ENCODE assay signal across 18 mouse cellular contexts in the genomic region with DNA sequence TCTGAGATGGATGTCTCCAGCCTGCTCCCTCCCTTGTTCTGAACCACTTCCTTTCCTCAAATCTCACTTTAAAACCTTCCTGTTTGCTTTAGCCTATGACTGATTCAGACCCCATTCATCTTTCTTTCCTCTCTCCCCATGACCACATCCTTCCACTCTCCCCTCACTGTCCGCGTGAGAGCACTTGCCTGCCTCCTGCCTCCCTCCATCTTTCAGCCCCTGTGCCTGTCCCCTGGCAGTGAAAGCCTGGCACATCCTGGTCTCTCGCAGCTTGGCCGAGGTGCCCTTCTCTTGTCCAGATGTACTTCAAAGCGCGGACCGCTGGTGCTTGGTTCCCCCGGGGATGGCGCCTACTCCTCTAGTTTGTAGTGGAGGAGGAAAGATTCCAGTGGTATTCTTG.
DNase-seq lines count a peak whose midpoint lies in the region; ATAC-seq and TF ChIP-seq lines count a peak whose summit lies in the region.
"Had no signal": no experiment of that assay in that cellular context is flagged by ENCODE, and none has a peak within 500 bp of the region (broad histone marks: within the 10 kb centered on the region; RNA-seq: fewer than 3 reads in every experiment).

No protein-coding gene starts in this region.

- no peak for TF ChIP-seq POLR2A in thymus, adult 2 months (IDR thresholded peaks at IDR 0.05; ENCODE audit: control insufficient read depth, extremely low read depth, insufficient read depth, low read length, poor library complexity)

- WGBS in kidney, embryonic 15.5 days, result 42% methylated on average over 9 of the region's 9 CpGs
- WGBS in thymus, adult 2 months, result 11% methylated on average over 9 of the region's 9 CpGs

- H3K36me3 ChIP-seq in kidney, embryonic 15.5 days, result no peaks in the 10 kb centered on the region
- H3K36me3 ChIP-seq in thymus, adult 2 months (ENCODE audit: control insufficient read depth, insufficient read depth, low read length), result no peaks in the 10 kb centered on the region
- no peaks in the 10 kb centered on the region for H3K36me3 ChIP-seq in megakaryocyte, embryonic 14.5 days (replicated peaks; ENCODE audit: low read length)
- H3K36me3 ChIP-seq: embryonic facial prominence, embryonic 15.5 days had no signal

- no peak overlapping the region for H3K9ac ChIP-seq in kidney, embryonic 15.5 days
- H3K9ac ChIP-seq: embryonic facial prominence, embryonic 15.5 days; liver, embryonic 14.5 days had no signal

- no peak for TF ChIP-seq CTCF in thymus, adult 2 months (IDR thresholded peaks at IDR 0.05; ENCODE audit: borderline replicate concordance, control insufficient read depth, extremely low read depth, insufficient read depth, low read length, poor library complexity)

- H3K4me2 ChIP-seq in kidney, embryonic 15.5 days, result peak overlapping the region; percentile 39
- H3K4me2 ChIP-seq: embryonic facial prominence, embryonic 15.5 days had no signal

- no peaks in the 10 kb centered on the region for H3K9me3 ChIP-seq in kidney, embryonic 15.5 days (replicated peaks)
- H3K9me3 ChIP-seq in megakaryocyte, embryonic 14.5 days, result no peaks in the 10 kb centered on the region
- H3K9me3 ChIP-seq: embryonic facial prominence, embryonic 15.5 days had no signal

- no peak overlapping the region for H3K4me3 ChIP-seq in kidney, embryonic 15.5 days (replicated peaks)
- H3K4me3 ChIP-seq in thymus, adult 2 months (ENCODE audit: control insufficient read depth, insufficient read depth, low read length), result no peak overlapping the region
- H3K4me3 ChIP-seq in megakaryocyte, embryonic 14.5 days (replicated peaks), result peak overlapping the region; percentile 83
- H3K4me3 ChIP-seq: embryonic facial prominence, embryonic 15.5 days had no signal

- no peaks in the 10 kb centered on the region for H3K27me3 ChIP-seq in kidney, embryonic 15.5 days
- no peaks in the 10 kb centered on the region for H3K27me3 ChIP-seq in thymus, adult 2 months (ENCODE audit: control insufficient read depth, insufficient read depth, low read length)
- H3K27me3 ChIP-seq in megakaryocyte, embryonic 14.5 days (replicated peaks), result peaks cover 35% of the 10 kb centered on the region
- H3K27me3 ChIP-seq: embryonic facial prominence, embryonic 15.5 days; Patski had no signal

- H3K4me1 ChIP-seq in kidney, embryonic 15.5 days, result peaks cover 15% of the 10 kb centered on the region
- H3K4me1 ChIP-seq in thymus, adult 2 months (replicated peaks; ENCODE audit: control insufficient read depth, insufficient read depth, low read length), result peaks cover 11% of the 10 kb centered on the region
- peaks cover 17% of the 10 kb centered on the region for H3K4me1 ChIP-seq in megakaryocyte, embryonic 14.5 days

- H3K27ac ChIP-seq in kidney, embryonic 15.5 days, result peak overlapping the region; percentile 71
- H3K27ac ChIP-seq in thymus, adult 2 months (ENCODE audit: control insufficient read depth, insufficient read depth, low read length), result no peak overlapping the region
- H3K27ac ChIP-seq: embryonic facial prominence, embryonic 15.5 days; hindbrain, postnatal 0 days; liver, embryonic 14.5 days had no signal

- ATAC-seq in kidney, embryonic 15.5 days (replicated peaks; ENCODE audit: low FRiP score), result peak; percentile 61
- ATAC-seq: forebrain, embryonic 16.5 days; hindbrain, postnatal 0 days; Patski had no signal

- no peak for DNase-seq in kidney, adult 9 months
- peak; percentile 12 for DNase-seq in thymus, postnatal 25 days
- no peak for DNase-seq in thymus, adult 2 months
- DNase-seq in ovary, postnatal 10 days (ENCODE audit: low spot score), result no peak
- no peak for DNase-seq in ovary, adult 18-20 months (ENCODE audit: low spot score)
- DNase-seq in urinary bladder, postnatal 36 days (ENCODE audit: low spot score in 2 of 2), result no peak
- DNase-seq: adrenal gland, adult 8-10 months; cerebellum, postnatal 14 days; gastrocnemius, postnatal 36 days; lung, postnatal 4 days; spleen, adult 18-20 months had no signal
